Mouse (Mus musculus): ENCODE results near the gene Ece1. TPM values are rescaled to one million over a fixed set of nuclear protein-coding genes. Genes with fewer than 3 reads are reported as not detected.

Ece1 gene
- total and polyA plus RNA-seq, 3 experiments: 25.3 to 43.8 TPM; not detected in 1

- no peak overlapping the region for H3K27ac ChIP-seq (ENCODE audit: control insufficient read depth, low read depth, low read length)
- no peaks in the 10 kb centered on the region for H3K9me3 ChIP-seq (replicated peaks; ENCODE audit: insufficient read depth, low read length)
- no peak overlapping the region for H3K4me3 ChIP-seq (ENCODE audit: control insufficient read depth in 1 of 2, insufficient read depth in 1 of 2, low read depth in 2 of 2, low read length in 2 of 2)
- H3K4me1 ChIP-seq (ENCODE audit: control insufficient read depth in 1 of 2, insufficient read depth in 2 of 2, low read length in 2 of 2): 0 out of 4 replicates have a peak, but pooled peaks cover 0 to 2% of the 10 kb centered on the region in 2 experiments
- H3K79me2 ChIP-seq (ENCODE audit: control insufficient read depth, insufficient read depth, low read length, poor library complexity): no peaks in the 10 kb centered on the region
- DNase-seq (ENCODE audit: low read depth, low spot score): no peak
- no peaks in the 10 kb centered on the region for H3K27me3 ChIP-seq (ENCODE audit: control insufficient read depth in 1 of 2, insufficient read depth in 2 of 2, low read length in 2 of 2)
- H3K36me3 ChIP-seq (ENCODE audit: control insufficient read depth in 1 of 2, insufficient read depth in 2 of 2, low read length in 2 of 2): no peaks in the 10 kb centered on the region
- no peak overlapping the region for H3K9ac ChIP-seq (ENCODE audit: control insufficient read depth, low read depth, low read length, poor library complexity, severe bottlenecking)
- no peak for TF ChIP-seq GATA1 (IDR thresholded peaks at IDR 0.05; ENCODE audit: low read depth, low read length)
- no peak for TF ChIP-seq NRF1 (IDR thresholded peaks at IDR 0.05; ENCODE audit: insufficient read depth, low read depth, low read length, poor library complexity, severe bottlenecking)
- no peak for TF ChIP-seq CHD2 (IDR thresholded peaks at IDR 0.05; ENCODE audit: low read length)
Observed at GRCm38 (mm10) chr4:137879383-137880156, 17.5 kb downstream of the Ece1 start.

- Histone ChIP-seq H3K4me1 (ENCODE audit: control insufficient read depth in 1 of 2, insufficient read depth in 2 of 2, low read length in 2 of 2) (no peaks in the 10 kb centered on the region), H3K4me3 (ENCODE audit: control insufficient read depth in 1 of 2, insufficient read depth in 1 of 2, low read depth in 2 of 2, low read length in 2 of 2) (no peak overlapping the region), H3K27ac (ENCODE audit: control insufficient read depth, low read depth, low read length) (no peak overlapping the region), H3K27me3 (ENCODE audit: control insufficient read depth in 1 of 2, insufficient read depth in 2 of 2, low read length in 2 of 2) (no peaks in the 10 kb centered on the region), H3K36me3 (ENCODE audit: control insufficient read depth in 1 of 2, insufficient read depth in 2 of 2, low read length in 2 of 2) (no peaks in the 10 kb centered on the region), H3K9ac (ENCODE audit: control insufficient read depth, low read depth, low read length, poor library complexity, severe bottlenecking) (no peak overlapping the region), H3K79me2 (ENCODE audit: control insufficient read depth, insufficient read depth, low read length, poor library complexity) (no peaks in the 10 kb centered on the region), H3K9me3 (replicated peaks; ENCODE audit: insufficient read depth, low read length) (no peaks in the 10 kb centered on the region)
- DNase-seq (ENCODE audit: low read depth, low spot score): no peak
- TF ChIP-seq MAX (IDR thresholded peaks at IDR 0.05; ENCODE audit: low read length) (no peak), MYC (IDR thresholded peaks at IDR 0.05; ENCODE audit: low read depth, low read length) (no peak), UBTF (IDR thresholded peaks at IDR 0.05; ENCODE audit: borderline replicate concordance, insufficient read depth, low read depth, low read length) (no peak), TCF12 (IDR thresholded peaks at IDR 0.05; ENCODE audit: low read depth, low read length) (no peak), BHLHE40 (IDR thresholded peaks at IDR 0.05; ENCODE audit: borderline replicate concordance, low read depth, low read length) (no peak), HCFC1 (IDR thresholded peaks at IDR 0.05; ENCODE audit: low read depth, low read length) (no peak), NRF1 (IDR thresholded peaks at IDR 0.05; ENCODE audit: insufficient read depth, low read depth, low read length, poor library complexity, severe bottlenecking) (no peak), TBP (IDR thresholded peaks at IDR 0.05; ENCODE audit: low read depth, low read length) (no peak), MYB (IDR thresholded peaks at IDR 0.05; ENCODE audit: low read depth, low read length) (no peak), SMC3 (IDR thresholded peaks at IDR 0.05; ENCODE audit: low read depth, low read length) (no peak), NELFE (IDR thresholded peaks at IDR 0.05; ENCODE audit: low read depth, low read length) (no peak), MAFK (IDR thresholded peaks at IDR 0.05; ENCODE audit: borderline replicate concordance, low read depth, low read length) (no peak), TAL1 (IDR thresholded peaks at IDR 0.05; ENCODE audit: low read length) (no peak)
Observed at GRCm38 (mm10) chr4:137881445-137881844, 19.4 kb downstream of the Ece1 start.
